11 mouse cellular contexts compared by ENCODE assay signal in the genomic region with DNA sequence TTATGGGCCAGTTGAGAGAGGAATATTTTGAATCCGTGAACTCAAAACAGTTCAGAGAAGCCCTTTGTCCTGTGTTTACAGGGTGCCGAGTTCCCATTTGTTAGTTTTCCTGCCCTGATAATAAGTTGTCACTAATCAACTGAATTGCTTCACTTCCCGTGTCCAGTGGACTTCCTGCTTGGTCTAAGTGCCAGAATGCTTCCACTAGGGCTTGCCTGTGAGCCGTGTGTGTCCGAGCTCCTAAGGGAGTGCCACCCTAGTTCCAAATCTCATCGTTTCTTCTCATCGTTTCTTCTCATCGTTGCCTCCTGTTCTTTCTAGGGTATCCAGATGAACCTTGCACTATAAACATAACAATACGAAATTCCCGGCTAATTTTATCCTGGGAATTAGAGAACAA. TPM values are rescaled to one million over a fixed set of nuclear protein-coding genes. Genes with fewer than 3 reads are reported as not detected.
DNase-seq lines count a peak whose midpoint lies in the region; ATAC-seq and TF ChIP-seq lines count a peak whose summit lies in the region.
"Had no signal": no experiment of that assay in that cellular context is flagged by ENCODE, and none has a peak within 500 bp of the region (broad histone marks: within the 10 kb centered on the region; RNA-seq: fewer than 3 reads in every experiment).

No protein-coding gene starts in this region.

- H3K9me3 ChIP-seq in hindbrain, postnatal 0 days (ENCODE audit: low read length) = no peaks in the 10 kb centered on the region
- no peaks in the 10 kb centered on the region for H3K9me3 ChIP-seq in hindbrain, embryonic 12.5 days (replicated peaks)
- H3K9me3 ChIP-seq in liver, embryonic 12.5 days (replicated peaks) = peaks cover 9% of the 10 kb centered on the region; the same call in 1 of the 2 replicates

- H3K9ac ChIP-seq in hindbrain, postnatal 0 days (replicated peaks; ENCODE audit: low read length) = no peak overlapping the region
- H3K9ac ChIP-seq in hindbrain, embryonic 12.5 days = no peak overlapping the region
- no peak overlapping the region for H3K9ac ChIP-seq in liver, embryonic 12.5 days

- no peak overlapping the region for H3K4me3 ChIP-seq in hindbrain, postnatal 0 days (ENCODE audit: low read length)
- no peak overlapping the region for H3K4me3 ChIP-seq in hindbrain, embryonic 12.5 days
- H3K4me3 ChIP-seq in liver, embryonic 12.5 days = no peak overlapping the region
- H3K4me3 ChIP-seq in olfactory bulb, adult 2 months (ENCODE audit: insufficient read depth, low read depth, low read length) = no peak overlapping the region

- intact Hi-C loops in heart, postnatal 36 days (cut with DNase I) = loop anchor here (2.0 kb wide), 2 partner anchors 19 to 23 kb away; no protein-coding TSS in a partner anchor

- DNase-seq in hindbrain, postnatal 0 days (ENCODE audit: low spot score) = peak; percentile 16
- peak; percentile 46 to 64 for DNase-seq in heart, postnatal 36 days
- no peak for DNase-seq in testis, postnatal 10 days (ENCODE audit: low spot score)
- DNase-seq in thymus, postnatal 25 days = no peak

- H3K4me2 ChIP-seq in hindbrain, postnatal 0 days (ENCODE audit: low read depth, low read length) = no peak overlapping the region
- H3K4me2 ChIP-seq in hindbrain, embryonic 12.5 days (replicated peaks) = no peak overlapping the region
- H3K4me2 ChIP-seq in liver, embryonic 12.5 days = no peak overlapping the region

- H3K4me1 ChIP-seq in hindbrain, postnatal 0 days (ENCODE audit: insufficient read depth, low read length) = no peaks in the 10 kb centered on the region
- no peaks in the 10 kb centered on the region for H3K4me1 ChIP-seq in hindbrain, embryonic 12.5 days
- H3K4me1 ChIP-seq in liver, embryonic 12.5 days = peaks cover 38% of the 10 kb centered on the region
- H3K4me1 ChIP-seq in olfactory bulb, adult 2 months (ENCODE audit: control insufficient read depth, insufficient read depth, low read length) = no peaks in the 10 kb centered on the region

- TF ChIP-seq CTCF in hindbrain, postnatal 0 days (IDR thresholded peaks at IDR 0.05; ENCODE audit: low read depth) = no peak
- no peak for TF ChIP-seq CTCF in olfactory bulb, adult 2 months (IDR thresholded peaks at IDR 0.05; ENCODE audit: insufficient read depth, low read depth, low read length)

- no peak for TF ChIP-seq POLR2A in olfactory bulb, adult 2 months (IDR thresholded peaks at IDR 0.05; ENCODE audit: insufficient read depth, low read depth, low read length)

- WGBS in hindbrain, postnatal 0 days = 51% methylated on average over 10 of the region's 10 CpGs
- 63% methylated on average over 10 of the region's 10 CpGs for WGBS in hindbrain, embryonic 12.5 days
- whole genome bisulfite sequencing in liver, embryonic 12.5 days (ENCODE audit: insufficient replicate concordance) = 66% methylated on average over 10 of the region's 10 CpGs
- WGBS in olfactory bulb, adult 2 months = 49% methylated on average over 10 of the region's 10 CpGs

- peak overlapping the region; percentile 26; the same call in 1 of the 2 replicates for H3K27ac ChIP-seq in hindbrain, postnatal 0 days
- no peak overlapping the region for H3K27ac ChIP-seq in hindbrain, embryonic 12.5 days
- H3K27ac ChIP-seq in liver, embryonic 12.5 days = peak overlapping the region; percentile 50; the same call in 1 of the 2 replicates
- H3K27ac ChIP-seq in olfactory bulb, adult 2 months (ENCODE audit: insufficient read depth, low read depth, low read length) = peak overlapping the region; percentile 35; the same call in 1 of the 2 replicates

- no peak for ATAC-seq in hindbrain, postnatal 0 days
- ATAC-seq in hindbrain, embryonic 12.5 days (ENCODE audit: low FRiP score) = no peak
- peak; percentile 37; the same call in 1 of the 2 replicates for ATAC-seq in liver, embryonic 12.5 days
- no peak for ATAC-seq in frontal cortex, adult (ENCODE audit: low TSS enrichment)

- peaks cover 21% of the 10 kb centered on the region for H3K36me3 ChIP-seq in hindbrain, postnatal 0 days (ENCODE audit: insufficient read depth, low read length)
- H3K36me3 ChIP-seq in hindbrain, embryonic 12.5 days = peaks cover 40% of the 10 kb centered on the region
- H3K36me3 ChIP-seq in liver, embryonic 12.5 days = peaks cover 99% of the 10 kb centered on the region

- no peaks in the 10 kb centered on the region for H3K27me3 ChIP-seq in hindbrain, postnatal 0 days (ENCODE audit: insufficient read depth, low read length)
- H3K27me3 ChIP-seq in hindbrain, embryonic 12.5 days = no peaks in the 10 kb centered on the region
- H3K27me3 ChIP-seq in liver, embryonic 12.5 days (replicated peaks) = no peaks in the 10 kb centered on the region
- H3K27me3 ChIP-seq: CH12.LX had no signal

RNA-seq across cellular contexts. Expression of gene Gm21970, which starts 5.9 kb away (rescaled TPM):
- total RNA-seq in hindbrain, postnatal 0 days (2014; rRNA removed) = not detected in 2 replicates
- polyA plus RNA-seq in hindbrain, postnatal 0 days (2015; fragmentation: Nextera tagmentation; extraction: Ambion mirVana) = not detected in 2 replicates
- not detected in 2 replicates for polyA plus RNA-seq in hindbrain, embryonic 12.5 days (2016; fragmentation: Nextera tagmentation; extraction: Ambion mirVana)
- under 1 TPM in 1 of 2 experiments, not detected in 1; 0.47 TPM for total RNA-seq in heart, postnatal 36 days (2021)
- not detected in 2 replicates for polyA plus RNA-seq in liver, embryonic 12.5 days (2016; fragmentation: Nextera tagmentation; extraction: Ambion mirVana)
- not detected in 2 replicates for polyA plus RNA-seq in olfactory bulb, adult 2 months (2012; ENCODE audit: insufficient read depth, insufficient read length, low replicate concordance, missing spikeins)
- total RNA-seq: CH12.LX; common myeloid progenitor, adult 5-6 weeks had no signal
- polyA plus RNA-seq: limb, embryonic 14.5 days had no signal

RNA-seq across cellular contexts. Expression of gene Ifnar2, which starts 13.0 kb away (rescaled TPM):
- 18.3 and 20.9 TPM in 2 replicates for total RNA-seq in hindbrain, postnatal 0 days (2014; rRNA removed)
- polyA plus RNA-seq in hindbrain, postnatal 0 days (2015; fragmentation: Nextera tagmentation; extraction: Ambion mirVana) = 49.9 and 51.7 TPM in 2 replicates
- polyA plus RNA-seq in hindbrain, embryonic 12.5 days (2016; fragmentation: Nextera tagmentation; extraction: Ambion mirVana) = 34.0 and 34.1 TPM in 2 replicates
- total RNA-seq in heart, postnatal 36 days (2021) = 10 to 100 TPM; 39.7 to 40.4 TPM
- polyA plus RNA-seq in liver, embryonic 12.5 days (2016; fragmentation: Nextera tagmentation; extraction: Ambion mirVana) = 63.5 and 65.7 TPM in 2 replicates
- polyA plus RNA-seq in olfactory bulb, adult 2 months (2012; ENCODE audit: insufficient read depth, insufficient read length, low replicate concordance, missing spikeins) = not detected in 2 replicates

RNA-seq across cellular contexts. Expression of gene Il10rb, which starts 20.3 kb away (rescaled TPM):
- 4.2 and 7.1 TPM in 2 replicates for total RNA-seq in hindbrain, postnatal 0 days (2014; rRNA removed)
- polyA plus RNA-seq in hindbrain, postnatal 0 days (2015; fragmentation: Nextera tagmentation; extraction: Ambion mirVana) = 14.6 and 14.8 TPM in 2 replicates
- polyA plus RNA-seq in hindbrain, embryonic 12.5 days (2016; fragmentation: Nextera tagmentation; extraction: Ambion mirVana) = 8.5 and 10.1 TPM in 2 replicates
- 100 to 1,000 TPM; 113 to 116 TPM for total RNA-seq in heart, postnatal 36 days (2021)
- 26.0 and 27.0 TPM in 2 replicates for polyA plus RNA-seq in liver, embryonic 12.5 days (2016; fragmentation: Nextera tagmentation; extraction: Ambion mirVana)
- not detected in 2 replicates for polyA plus RNA-seq in olfactory bulb, adult 2 months (2012; ENCODE audit: insufficient read depth, insufficient read length, low replicate concordance, missing spikeins)

Comparison
In these comparisons a context has a peak if more than half of its experiments do, and no peak if none do; other contexts are left out.
1. DNase-seq: peak in hindbrain, postnatal 0 days (single experiment) and heart, postnatal 36 days (2 of 2); none in testis, postnatal 10 days (single experiment) and thymus, postnatal 25 days (single experiment).